27 mouse cellular contexts compared by ENCODE assay signal in the genomic region with DNA sequence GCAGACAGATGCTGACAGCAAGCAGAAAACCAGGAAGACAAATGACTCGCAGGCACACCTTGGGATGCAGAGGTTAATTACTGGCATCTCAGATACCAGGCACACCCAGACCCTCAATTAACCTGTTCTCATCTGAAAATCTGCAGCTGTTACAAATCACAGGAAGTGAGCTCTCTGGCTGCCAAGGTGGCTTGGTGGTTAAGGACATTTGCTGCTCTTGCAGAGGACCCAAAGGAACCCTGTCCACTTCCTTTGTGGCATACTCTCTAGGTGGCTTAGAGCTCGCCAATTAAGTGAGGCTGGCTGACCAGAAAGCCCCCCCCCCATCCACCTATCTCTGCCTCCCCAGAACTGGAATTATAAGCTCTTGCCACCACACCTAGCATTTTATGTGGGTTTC.
DNase-seq lines count a peak whose midpoint lies in the region; ATAC-seq and TF ChIP-seq lines count a peak whose summit lies in the region.
"Had no signal": no experiment of that assay in that cellular context is flagged by ENCODE, and none has a peak within 500 bp of the region (broad histone marks: within the 10 kb centered on the region; RNA-seq: fewer than 3 reads in every experiment).

No protein-coding gene starts in this region.

- no peak for ATAC-seq in forebrain, embryonic 12.5 days (ENCODE audit: low FRiP score)
- no peak for ATAC-seq in forebrain, embryonic 15.5 days (replicated peaks)
- ATAC-seq in kidney, postnatal 0 days (replicated peaks; ENCODE audit: low FRiP score, low read depth): no peak
- ATAC-seq: hindbrain, postnatal 0 days; intestine, postnatal 0 days; Patski had no signal

- no peak overlapping the region for H3K4me2 ChIP-seq in forebrain, embryonic 12.5 days
- H3K4me2 ChIP-seq in forebrain, embryonic 15.5 days (replicated peaks): no peak overlapping the region
- H3K4me2 ChIP-seq in kidney, postnatal 0 days (ENCODE audit: low read length): no peak overlapping the region
- H3K4me2 ChIP-seq: embryonic facial prominence, embryonic 12.5 days; embryonic facial prominence, embryonic 15.5 days; heart, embryonic 13.5 days; hindbrain, embryonic 12.5 days had no signal

- no peaks in the 10 kb centered on the region for H3K9me3 ChIP-seq in forebrain, embryonic 12.5 days
- H3K9me3 ChIP-seq in forebrain, embryonic 15.5 days: no peaks in the 10 kb centered on the region
- no peaks in the 10 kb centered on the region for H3K9me3 ChIP-seq in kidney, postnatal 0 days (replicated peaks; ENCODE audit: low read length)
- H3K9me3 ChIP-seq: embryonic facial prominence, embryonic 12.5 days; embryonic facial prominence, embryonic 15.5 days; G1E; heart, embryonic 10.5 days; heart, embryonic 13.5 days; hindbrain, embryonic 12.5 days had no signal

- no peak overlapping the region for H3K4me3 ChIP-seq in forebrain, embryonic 12.5 days (replicated peaks)
- H3K4me3 ChIP-seq in forebrain, embryonic 15.5 days: no peak overlapping the region
- H3K4me3 ChIP-seq in kidney, postnatal 0 days (replicated peaks; ENCODE audit: low read depth, low read length): no peak overlapping the region
- H3K4me3 ChIP-seq: embryonic facial prominence, embryonic 12.5 days; embryonic facial prominence, embryonic 15.5 days; heart, embryonic 10.5 days; heart, embryonic 13.5 days; hindbrain, embryonic 12.5 days had no signal

- intact Hi-C loops in left cerebral cortex, postnatal 10 days (cut with DNase I): no loop called here

- DNase-seq in kidney, postnatal 0 days (ENCODE audit: low spot score): peak; percentile 6
- DNase-seq in kidney, postnatal 14 days: no peak
- peak; percentile 22 for DNase-seq in CD4-positive, CD25-positive, alpha-beta regulatory T cell, adult 2 months (ENCODE audit: low read depth, low spot score)
- DNase-seq in induced T-regulatory cell, adult 2 months (ENCODE audit: low read depth): peak; percentile 36
- DNase-seq in left cerebral cortex, postnatal 10 days (ENCODE audit: extremely low spot score in 1 of 2, low spot score in 2 of 2): no peak
- DNase-seq in left cerebral cortex, adult 9 months (ENCODE audit: low spot score in 2 of 2): no peak
- DNase-seq: adrenal gland, adult 2 months; adrenal gland, postnatal 14 days; B cell, adult 2 months; cerebellum, adult 11 months; cerebellum, adult 2 months; cerebellum, adult 9-11 months; cerebellum, postnatal 25 days; gastrocnemius, postnatal 25 days; heart, adult 18-20 months had no signal

- H3K27ac ChIP-seq in forebrain, embryonic 12.5 days: 0 out of 2 replicates have a peak overlapping the region, but pooled peaks have one; percentile 1
- H3K27ac ChIP-seq in forebrain, embryonic 15.5 days (replicated peaks): no peak overlapping the region
- no peak overlapping the region for H3K27ac ChIP-seq in kidney, postnatal 0 days
- H3K27ac ChIP-seq: embryonic facial prominence, embryonic 12.5 days; embryonic facial prominence, embryonic 15.5 days; heart, embryonic 10.5 days; heart, embryonic 13.5 days; hindbrain, embryonic 12.5 days; hindbrain, postnatal 0 days had no signal

- no peak overlapping the region for H3K9ac ChIP-seq in forebrain, embryonic 12.5 days
- no peak overlapping the region for H3K9ac ChIP-seq in forebrain, embryonic 15.5 days (replicated peaks)
- H3K9ac ChIP-seq in kidney, postnatal 0 days (ENCODE audit: low read depth, low read length): no peak overlapping the region
- H3K9ac ChIP-seq: embryonic facial prominence, embryonic 12.5 days; embryonic facial prominence, embryonic 15.5 days; heart, embryonic 13.5 days; hindbrain, embryonic 12.5 days had no signal

- WGBS in forebrain, embryonic 12.5 days: 56% methylated on average over 2 of the region's 2 CpGs
- WGBS in forebrain, embryonic 15.5 days: 50% methylated on average over 2 of the region's 2 CpGs
- WGBS in kidney, postnatal 0 days: 31% methylated on average over 2 of the region's 2 CpGs

- no peaks in the 10 kb centered on the region for H3K36me3 ChIP-seq in forebrain, embryonic 12.5 days (replicated peaks)
- H3K36me3 ChIP-seq in forebrain, embryonic 15.5 days: no peaks in the 10 kb centered on the region
- H3K36me3 ChIP-seq in kidney, postnatal 0 days (ENCODE audit: insufficient read depth, low read length): no peaks in the 10 kb centered on the region
- H3K36me3 ChIP-seq: embryonic facial prominence, embryonic 12.5 days; embryonic facial prominence, embryonic 15.5 days; G1E; heart, embryonic 10.5 days; heart, embryonic 13.5 days; hindbrain, embryonic 12.5 days had no signal

- TF ChIP-seq CTCF in kidney, postnatal 0 days (IDR thresholded peaks at IDR 0.05; ENCODE audit: low read depth): no peak

- H3K27me3 ChIP-seq in forebrain, embryonic 12.5 days: no peaks in the 10 kb centered on the region
- H3K27me3 ChIP-seq in forebrain, embryonic 15.5 days: no peaks in the 10 kb centered on the region
- no peaks in the 10 kb centered on the region for H3K27me3 ChIP-seq in kidney, postnatal 0 days (ENCODE audit: insufficient read depth, low read length)
- H3K27me3 ChIP-seq: CH12.LX; embryonic facial prominence, embryonic 12.5 days; embryonic facial prominence, embryonic 15.5 days; hindbrain, embryonic 12.5 days; Patski had no signal

- H3K4me1 ChIP-seq in forebrain, embryonic 12.5 days: no peaks in the 10 kb centered on the region
- no peaks in the 10 kb centered on the region for H3K4me1 ChIP-seq in forebrain, embryonic 15.5 days
- no peaks in the 10 kb centered on the region for H3K4me1 ChIP-seq in kidney, postnatal 0 days (replicated peaks; ENCODE audit: insufficient read depth, low read length)
- H3K4me1 ChIP-seq: embryonic facial prominence, embryonic 12.5 days; embryonic facial prominence, embryonic 15.5 days; heart, embryonic 10.5 days; heart, embryonic 13.5 days had no signal

Comparison
In these comparisons a context has a peak if more than half of its experiments do, and no peak if none do; other contexts are left out.
1. DNase-seq: peak in kidney, postnatal 0 days (single experiment), CD4-positive, CD25-positive, alpha-beta regulatory T cell, adult 2 months (single experiment) and induced T-regulatory cell, adult 2 months (single experiment); none in kidney, postnatal 14 days (single experiment), left cerebral cortex, postnatal 10 days (0 of 2) and left cerebral cortex, adult 9 months (0 of 2).